Mouse (Mus musculus) brain, embryonic 14.5 days (tissue): ENCODE data around the gene Aspn.

ENCODE experiments used
- CTCF ChIP-seq: fragments of 200-500 bp; IDR thresholded peaks from 2 replicates; pipeline ENCODE4 v1.5.1; 2012; ENCODE audit warnings: inconsistent platforms, mild to moderate bottlenecking, moderate library complexity, borderline replicate concordance; ENCODE audit not compliant: insufficient read depth, insufficient read length; ENCODE audit errors: extremely low read depth
- POLR2A ChIP-seq: fragments of 200-500 bp; IDR thresholded peaks from 2 replicates; pipeline ENCODE4 v1.6.1; 2012; ENCODE audit warnings: mild to moderate bottlenecking, inconsistent platforms, borderline replicate concordance; ENCODE audit not compliant: poor library complexity, insufficient read depth, insufficient read length, severe bottlenecking; ENCODE audit errors: extremely low read depth

DNA sequence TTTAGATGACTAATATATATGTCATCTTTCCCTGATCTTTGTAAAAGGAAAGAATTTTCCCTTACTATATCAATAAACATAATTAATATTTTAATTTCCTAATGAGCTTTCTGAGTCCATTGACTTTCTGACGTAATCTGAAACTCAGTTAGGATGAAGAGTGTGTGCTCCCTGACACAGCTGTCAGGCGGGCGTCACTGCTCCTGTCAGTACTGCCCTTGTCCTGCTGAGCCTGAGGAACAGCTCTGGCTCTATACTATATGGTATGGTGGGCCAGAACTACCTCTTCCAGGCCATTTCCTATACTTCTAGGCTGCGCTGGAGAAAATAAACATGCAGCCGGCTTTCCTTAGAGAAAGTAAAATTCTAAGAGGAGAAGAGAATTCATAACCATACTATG is 10.3 kb downstream of the Aspn start:
- TF ChIP-seq CTCF (no peak), POLR2A (no peak)
